Mouse (Mus musculus) fat pad, adult 2 months (tissue): ENCODE measurements around the gene Hspa1l.
"Not testable (repeated sequence)": the region's sequence is repeated elsewhere in the genome, so short reads cannot be mapped to it uniquely, and the experiment has no call there.

Source experiments
- DNase-seq: peaks from one replicate; pipeline ENCODE4 v3.0.0-alpha.2; 2011; ENCODE audit warnings: low read depth, low spot score; ENCODE audit errors: extremely low read depth

Hspa1l gene

DNA sequence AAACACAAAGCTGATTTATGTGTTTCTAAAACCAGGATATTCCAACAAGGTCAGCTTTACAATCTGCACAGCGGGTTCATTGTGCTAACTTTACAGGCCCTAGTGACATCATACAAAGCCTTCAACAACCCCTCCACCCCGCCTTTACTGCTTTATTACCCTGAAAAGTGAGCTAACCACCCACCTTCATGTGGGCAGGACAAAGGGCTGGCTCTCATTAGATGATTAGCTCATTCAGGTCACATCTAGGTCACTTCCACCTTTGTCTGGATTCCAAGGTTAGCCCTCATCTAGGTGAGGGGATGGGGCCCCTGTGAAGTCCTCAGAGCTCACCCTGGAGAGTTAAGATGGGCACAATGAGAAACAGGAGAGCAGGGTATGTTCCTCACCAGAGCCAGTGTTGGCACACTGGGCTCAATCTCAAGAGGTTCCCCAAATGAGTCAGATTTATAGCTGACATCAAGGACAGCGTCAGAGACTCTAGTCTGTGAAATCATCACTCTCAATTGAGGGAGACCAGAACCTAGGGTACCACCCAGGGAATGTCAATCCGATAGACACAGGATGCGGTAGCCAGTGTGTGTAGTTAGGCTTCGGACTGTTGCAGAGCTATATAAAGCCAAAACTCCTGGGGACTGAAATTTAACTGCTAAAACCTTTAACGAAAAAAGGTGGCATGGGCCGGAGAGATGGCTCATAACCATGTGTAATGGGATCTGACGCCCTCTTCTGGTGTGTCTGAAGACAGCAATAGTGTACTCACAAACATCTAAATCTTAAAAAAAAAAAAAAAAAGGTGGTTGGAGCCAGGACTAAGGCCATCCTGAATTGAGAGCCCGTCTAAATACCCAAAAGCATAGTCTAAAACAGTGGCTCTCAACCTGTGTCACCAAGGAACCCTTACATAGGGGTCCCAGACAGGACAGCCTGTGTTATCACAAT is 21.7 kb upstream of the Hspa1l start:
- no peak for DNase-seq

DNA sequence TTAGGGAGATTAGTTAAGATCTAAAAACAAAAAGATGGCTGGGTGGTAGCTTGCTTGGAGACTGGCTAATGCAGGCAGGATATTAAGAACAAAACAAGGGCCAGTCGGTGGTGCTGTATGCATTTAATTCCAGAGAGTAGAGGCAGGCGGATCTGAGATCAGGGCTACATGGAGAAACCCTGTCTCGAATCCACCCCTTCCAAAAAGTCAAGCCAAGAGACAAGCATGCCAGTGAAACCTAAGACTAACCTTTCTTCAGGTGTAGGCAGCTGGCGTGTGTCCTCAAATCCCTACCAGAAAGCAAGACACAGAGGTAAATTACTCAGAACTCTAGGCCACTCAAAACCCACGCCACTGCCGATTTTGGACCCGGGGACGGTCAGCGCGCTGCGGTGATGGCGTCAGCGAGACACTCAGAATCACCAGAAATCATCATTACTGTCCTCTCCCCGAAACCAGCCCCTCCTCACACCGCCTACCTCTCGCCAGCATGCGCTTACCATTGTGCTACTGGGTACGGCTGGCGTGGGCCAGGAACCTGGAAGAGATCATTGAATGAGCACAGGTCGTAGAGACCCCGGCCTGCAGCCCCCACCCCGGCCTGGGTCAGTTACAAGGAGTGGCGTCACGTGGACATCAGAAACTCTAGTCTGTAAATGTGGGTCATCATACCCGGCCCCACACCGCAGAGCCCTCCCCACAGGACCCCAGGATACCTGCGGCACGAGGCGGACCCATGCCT is 20.7 kb upstream of the Hspa1l start:
- DNase-seq = no peak

DNA sequence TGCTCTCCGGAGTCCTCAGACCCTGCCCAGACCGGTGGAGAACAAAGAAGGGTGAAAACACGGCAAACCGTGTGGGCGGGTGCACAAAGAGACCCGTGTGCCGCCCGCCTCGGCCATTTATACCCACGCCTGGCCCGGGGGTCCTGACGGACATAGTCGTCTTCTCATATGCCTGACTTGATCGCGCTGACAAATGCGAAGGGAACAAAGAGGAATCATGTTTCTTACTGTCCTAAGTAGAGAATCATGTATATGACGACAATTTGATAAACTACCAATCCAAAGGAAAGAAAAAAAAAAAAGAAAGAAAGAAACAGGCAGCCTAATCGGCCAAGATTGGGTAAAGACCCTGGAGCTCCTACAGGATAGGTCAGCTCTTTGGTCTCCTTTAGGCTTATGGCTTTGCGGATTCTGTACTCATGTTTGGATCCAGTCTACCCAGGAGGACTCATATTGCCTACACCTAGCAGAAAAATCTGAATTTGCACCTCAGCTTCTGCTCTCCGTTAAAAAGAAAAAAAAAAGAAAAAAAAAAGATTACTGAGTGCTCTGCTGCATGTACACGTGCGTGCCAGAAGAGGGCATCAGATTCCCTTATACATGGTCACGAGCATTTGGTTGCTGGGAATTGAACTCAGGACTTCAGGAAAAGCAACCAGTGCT is 20.0 kb upstream of the Hspa1l start:
- DNase-seq = no peak

DNA sequence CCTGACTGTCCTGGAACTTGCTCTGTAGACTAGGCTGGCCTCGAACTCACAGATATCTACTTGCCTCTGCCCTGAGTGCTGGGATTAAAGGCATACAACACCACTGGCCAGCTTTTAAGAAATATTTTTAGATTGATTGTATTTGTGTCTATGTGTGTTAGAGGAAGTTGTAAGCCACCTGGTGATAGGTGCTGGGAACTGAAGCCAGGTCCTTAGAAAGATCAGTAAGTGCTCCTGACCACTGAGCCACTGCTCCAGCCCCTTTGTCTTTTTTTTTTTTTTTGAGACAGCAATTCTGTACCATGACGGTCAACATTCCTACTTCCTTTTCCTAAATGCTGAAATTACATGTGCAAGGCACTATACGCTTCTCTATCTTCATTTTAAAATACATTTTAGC is 19.2 kb upstream of the Hspa1l start:
- no peak for DNase-seq

DNA sequence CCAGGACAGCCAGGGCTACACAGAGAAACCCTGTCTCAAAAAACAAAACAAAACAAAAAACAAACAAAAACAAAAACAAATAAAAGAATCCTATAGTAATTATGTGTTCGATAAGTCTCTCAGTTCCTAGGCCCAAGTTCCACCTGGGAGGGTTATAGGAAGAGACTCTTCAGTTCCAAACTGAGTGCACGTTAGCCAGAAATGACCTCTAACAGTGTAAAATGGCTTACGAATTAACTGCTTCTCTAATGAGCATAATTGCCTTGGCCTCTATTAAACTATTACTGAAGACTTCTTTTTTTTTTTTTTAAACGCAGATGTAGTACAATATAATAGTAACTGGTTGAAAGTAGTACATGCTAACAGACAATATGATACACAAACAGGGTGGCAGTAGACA is 18.6 kb upstream of the Hspa1l start:
- no peak for DNase-seq

DNA sequence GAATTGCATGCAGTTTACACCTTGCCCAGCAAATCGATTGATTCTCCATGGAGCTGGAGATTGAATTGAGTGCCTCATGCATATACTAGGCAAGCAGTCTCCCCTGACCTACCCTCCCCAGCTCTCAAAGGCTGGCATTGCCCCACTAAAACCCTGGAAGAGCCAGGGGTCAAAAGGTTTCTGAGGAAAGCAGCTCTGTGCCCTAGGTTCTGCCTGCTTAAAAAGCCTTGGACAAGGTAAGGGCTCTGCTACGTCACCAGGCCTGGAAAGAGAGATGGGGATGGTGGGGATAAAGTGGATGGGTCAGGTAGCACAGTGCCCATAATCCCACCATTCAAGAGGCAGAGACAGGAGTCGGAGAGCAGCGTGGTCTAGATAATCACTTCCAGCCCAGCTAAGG is 17.7 kb upstream of the Hspa1l start:
- DNase-seq = no peak

DNA sequence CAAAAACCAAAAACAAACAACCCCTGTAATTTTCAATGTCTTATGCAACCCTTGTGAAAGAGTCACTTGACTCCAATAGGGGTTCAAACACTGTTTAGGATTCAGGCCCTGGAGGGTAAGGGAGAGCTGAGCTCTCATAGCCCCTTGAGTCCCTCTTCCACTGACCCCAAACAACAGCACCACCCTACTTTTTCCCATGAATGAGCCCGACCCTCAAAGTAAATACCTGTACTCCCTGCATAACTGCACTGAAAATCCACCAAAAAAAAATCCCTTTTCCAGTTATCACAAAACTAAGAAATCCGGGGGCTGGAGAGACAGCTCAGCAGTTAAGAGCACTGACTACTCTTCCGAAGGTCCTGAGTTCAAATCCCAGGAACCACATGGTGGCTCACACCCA is 16.6 kb upstream of the Hspa1l start:
- no peak for DNase-seq

DNA sequence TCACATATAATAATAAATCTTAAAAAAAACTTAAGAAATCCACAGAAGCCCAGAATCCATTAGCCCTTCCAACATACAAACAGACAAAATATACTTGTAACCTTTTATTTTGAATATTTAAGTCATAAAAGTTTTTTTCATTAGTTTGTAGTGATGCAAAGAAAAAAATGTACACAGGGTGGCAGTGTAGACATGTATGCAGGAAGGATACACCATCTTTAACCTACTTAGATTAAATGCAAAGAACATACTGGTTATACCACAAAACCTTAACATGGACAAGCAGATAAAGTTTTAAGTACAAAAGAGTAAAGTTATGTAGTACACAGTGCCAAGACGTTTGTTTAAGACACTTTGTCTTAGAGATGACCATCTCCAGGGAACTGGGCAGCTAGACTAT is 16.2 kb upstream of the Hspa1l start:
- DNase-seq = no peak

DNA sequence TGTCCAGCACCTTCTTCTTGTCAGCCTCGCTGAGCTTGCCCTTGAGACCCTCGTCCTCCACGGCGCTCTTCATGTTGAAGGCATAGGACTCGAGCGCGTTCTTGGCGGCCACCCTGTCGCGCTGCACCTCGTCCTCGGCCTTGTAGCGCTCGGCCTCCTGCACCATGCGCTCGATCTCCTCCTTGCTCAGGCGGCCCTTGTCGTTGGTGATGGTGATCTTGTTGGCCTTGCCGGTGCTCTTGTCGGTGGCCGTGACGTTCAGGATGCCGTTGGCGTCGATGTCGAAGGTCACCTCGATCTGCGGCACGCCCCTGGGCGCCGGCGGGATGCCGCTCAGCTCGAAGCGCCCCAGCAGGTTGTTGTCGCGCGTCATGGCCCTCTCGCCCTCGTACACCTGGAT is 15.2 kb upstream of the Hspa1l start:
- not testable (repeated sequence) for DNase-seq

DNA sequence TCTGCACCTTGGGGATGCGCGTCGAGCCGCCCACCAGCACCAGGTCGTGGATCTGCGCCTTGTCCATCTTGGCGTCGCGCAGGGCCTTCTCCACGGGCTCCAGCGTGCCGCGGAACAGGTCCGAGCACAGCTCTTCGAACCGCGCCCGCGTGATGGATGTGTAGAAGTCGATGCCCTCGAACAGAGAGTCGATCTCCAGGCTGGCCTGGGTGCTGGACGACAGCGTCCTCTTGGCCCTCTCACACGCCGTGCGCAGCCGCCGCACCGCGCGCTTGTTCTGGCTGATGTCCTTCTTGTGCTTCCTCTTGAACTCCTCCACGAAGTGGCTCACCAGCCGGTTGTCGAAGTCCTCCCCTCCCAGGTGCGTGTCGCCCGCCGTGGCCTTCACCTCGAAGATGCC is 14.5 kb upstream of the Hspa1l start:
- not testable (repeated sequence) for DNase-seq

DNA sequence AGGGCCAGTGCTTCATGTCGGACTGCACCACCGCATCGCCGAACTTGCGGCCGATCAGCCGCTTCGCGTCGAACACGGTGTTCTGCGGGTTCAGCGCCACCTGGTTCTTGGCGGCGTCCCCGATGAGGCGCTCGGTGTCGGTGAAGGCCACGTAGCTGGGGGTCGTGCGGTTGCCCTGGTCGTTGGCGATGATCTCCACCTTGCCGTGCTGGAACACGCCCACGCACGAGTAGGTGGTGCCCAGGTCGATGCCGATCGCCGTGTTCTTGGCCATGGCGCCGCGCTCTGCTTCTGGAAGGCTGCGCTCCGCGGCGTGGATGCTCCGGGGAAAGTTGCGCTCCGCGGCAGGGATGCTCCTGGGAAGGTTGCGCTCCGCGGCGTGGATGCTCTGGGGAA is 13.8 kb upstream of the Hspa1l start:
- DNase-seq = not testable (repeated sequence)

DNA sequence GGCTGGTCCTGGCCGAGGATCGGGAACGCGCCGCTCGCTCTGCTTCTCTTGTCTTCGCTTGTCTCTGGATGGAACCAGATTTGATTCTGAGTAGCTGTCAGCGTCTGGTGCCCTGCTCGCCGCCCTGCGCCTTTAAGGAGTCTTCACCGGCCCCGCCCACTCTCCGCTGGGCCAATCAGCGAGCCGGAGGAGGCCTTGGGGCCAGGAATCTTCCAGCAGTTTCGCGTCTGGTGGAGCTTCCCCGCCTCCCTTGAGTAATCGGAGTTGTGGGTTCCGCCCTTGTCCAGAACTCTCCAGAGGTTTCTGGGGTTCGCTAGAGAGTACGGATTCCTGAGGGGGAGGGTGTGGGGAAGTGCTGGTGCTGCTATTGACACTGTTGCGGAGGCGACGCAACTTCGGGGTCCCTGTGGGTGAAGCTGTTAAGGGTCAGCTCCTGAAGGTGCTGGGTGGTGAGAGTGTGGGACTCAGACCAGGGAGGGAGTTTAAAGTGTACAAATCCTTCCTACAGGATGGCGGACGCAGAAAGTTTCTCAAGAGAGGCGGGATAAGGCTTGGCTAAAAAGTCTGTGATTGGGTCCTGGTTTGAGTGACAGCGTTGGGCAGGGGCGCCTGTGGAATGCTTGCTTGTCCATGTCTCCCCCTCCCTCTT is 13.2 kb upstream of the Hspa1l start, which contains the start of gene Hspa1b:
Hspa1b (minus strand) TSS at position 109 of the 649 bp plus-strand sequence.
- DNase-seq = not testable (repeated sequence)

DNA sequence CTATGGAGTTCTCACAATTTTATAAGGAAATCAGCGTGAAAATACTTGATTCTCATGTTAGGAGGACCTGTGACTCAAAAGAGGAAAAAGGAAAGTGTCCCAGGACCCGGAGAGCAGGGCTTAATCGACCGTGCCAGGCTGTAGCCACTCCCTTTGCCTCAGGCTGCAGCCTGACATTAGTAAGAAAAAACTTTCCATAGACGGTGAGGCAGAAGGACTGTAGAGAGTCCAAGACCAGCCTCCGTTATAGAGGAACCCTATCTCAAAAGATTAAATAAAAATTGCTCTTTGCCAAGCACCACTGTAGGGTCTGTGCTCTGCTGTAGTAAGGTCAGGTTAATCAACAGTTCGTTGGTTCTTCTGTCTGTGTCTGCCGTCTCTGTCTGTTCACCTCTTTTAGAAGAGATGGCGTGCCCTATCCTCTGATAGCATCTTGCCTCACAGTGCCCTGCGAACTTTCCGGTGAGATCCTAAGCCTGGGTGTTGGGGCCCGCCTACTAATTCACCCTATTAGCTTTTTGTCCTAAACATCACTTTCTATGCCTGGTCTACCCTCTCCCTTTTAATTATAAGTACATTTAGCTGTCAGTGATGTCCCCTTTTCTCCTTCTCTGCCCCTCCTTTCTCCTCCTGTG is 12.5 kb upstream of the Hspa1l start:
- no peak for DNase-seq

DNA sequence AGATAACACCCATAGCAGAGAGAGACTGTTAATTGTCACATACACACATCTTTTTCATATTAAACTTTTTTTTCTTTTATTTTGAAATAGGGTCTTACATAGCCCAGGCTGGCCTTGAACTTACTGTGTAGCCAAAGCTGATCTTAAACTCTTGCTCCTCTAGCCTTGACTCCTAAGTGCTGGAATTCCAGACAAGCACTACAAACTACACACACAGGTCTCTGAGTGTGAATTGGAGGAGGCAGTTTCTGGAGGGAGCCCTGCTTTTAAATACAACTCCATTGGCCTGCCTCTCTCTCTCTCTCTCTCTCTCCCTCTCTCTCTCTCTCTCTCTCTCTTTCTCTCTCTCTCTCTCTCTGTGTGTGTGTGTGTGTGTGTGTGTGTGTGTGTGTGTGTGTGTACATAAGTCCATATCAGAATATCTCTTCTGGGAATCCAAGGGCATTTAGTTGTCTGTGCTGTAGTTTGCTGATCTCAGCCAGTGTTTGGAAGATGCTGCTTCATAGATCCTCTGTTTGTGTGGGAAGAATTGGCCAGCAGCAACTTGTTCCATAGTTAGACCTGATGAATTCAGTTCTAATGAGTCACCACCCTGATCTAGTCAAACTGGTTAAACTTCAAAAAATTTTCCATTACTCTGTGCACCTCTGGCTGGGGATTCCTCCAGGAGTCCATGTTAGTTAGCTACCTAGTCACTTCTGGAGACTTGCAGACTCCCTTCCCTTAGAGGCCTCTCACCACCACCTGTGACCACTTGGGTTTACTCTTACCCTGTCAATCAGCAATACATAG is 11.6 kb upstream of the Hspa1l start:
- peak; percentile 94 for DNase-seq

DNA sequence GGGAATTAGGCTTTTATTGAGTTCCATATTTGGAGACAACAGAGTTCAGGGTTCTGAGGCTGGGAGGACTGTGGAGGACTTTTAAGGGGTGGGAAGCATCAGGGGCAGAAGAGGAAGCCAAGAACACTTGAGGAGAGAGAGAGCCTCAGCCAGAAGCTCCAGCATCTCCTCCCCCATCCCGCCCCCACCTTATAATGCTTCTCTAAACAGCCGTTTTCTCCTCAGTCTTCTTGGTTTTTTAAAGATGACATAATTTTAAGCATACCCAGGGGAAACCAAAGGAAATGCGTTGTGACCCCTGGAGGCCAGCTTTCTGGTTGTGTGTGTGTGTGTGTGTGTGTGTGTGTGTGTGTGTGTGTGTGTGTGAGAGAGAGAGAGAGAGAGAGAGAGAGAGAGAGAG is 10.4 kb upstream of the Hspa1l start:
- no peak for DNase-seq

DNA sequence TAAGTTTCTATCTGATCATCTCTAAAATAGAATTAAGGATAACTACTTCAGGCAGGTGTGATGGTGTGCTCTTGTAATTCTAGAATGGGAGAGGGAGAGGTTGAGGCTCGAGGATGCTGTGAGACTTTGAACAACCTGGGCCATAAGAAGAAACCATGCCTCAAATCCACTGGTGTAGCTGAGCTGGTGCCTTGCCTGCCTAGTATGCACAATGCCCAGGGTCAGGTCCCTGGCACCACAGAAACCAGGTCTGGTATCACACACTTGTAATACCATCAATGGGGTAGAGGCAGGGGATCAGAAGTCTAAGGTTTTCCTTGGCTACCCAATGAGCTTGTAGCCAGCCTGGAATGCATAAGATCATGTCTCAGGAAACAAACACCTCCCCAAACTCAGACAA is 9.7 kb upstream of the Hspa1l start:
- no peak for DNase-seq

DNA sequence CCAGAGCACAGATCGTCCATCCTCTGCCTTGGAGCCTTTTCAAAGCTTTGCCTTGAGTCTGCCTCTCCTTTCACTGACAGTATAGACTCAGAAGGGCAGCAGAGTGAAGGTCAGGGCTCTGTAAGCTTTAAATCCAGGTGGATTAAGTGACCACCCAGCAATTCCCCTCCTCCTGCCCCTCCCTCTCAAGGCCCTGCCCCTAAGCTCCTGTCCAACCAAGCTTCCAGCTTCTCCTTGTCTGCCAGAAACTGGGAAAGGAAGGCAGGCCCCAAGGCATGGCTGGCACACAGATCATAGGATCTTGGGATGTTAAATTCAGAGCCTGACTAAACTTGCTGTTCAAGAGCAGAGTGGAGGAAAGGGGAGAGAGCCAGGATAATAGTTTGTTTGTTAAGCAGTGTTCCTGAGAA is 7.9 kb upstream of the Hspa1l start:
- peak; percentile 94 for DNase-seq

DNA sequence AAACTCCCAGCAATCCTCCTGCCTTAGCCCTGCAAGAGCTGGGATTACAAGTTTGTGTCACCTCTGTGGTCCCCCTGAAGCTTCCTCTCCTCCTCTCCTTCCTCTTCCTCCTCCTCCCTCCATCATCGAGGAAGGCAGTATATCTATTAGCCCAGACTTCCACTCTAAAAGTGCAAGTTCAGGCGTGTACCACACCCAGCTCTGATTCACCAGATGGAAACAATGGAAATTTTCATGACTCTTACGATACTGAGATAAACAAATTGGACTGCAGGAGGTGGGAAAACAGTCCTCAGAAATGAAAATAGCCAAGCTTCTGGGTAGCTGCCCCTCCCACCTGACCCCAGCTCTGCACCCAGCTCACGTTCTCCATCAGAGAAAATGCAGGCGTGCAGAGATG is 6.9 kb upstream of the Hspa1l start:
- no peak for DNase-seq

DNA sequence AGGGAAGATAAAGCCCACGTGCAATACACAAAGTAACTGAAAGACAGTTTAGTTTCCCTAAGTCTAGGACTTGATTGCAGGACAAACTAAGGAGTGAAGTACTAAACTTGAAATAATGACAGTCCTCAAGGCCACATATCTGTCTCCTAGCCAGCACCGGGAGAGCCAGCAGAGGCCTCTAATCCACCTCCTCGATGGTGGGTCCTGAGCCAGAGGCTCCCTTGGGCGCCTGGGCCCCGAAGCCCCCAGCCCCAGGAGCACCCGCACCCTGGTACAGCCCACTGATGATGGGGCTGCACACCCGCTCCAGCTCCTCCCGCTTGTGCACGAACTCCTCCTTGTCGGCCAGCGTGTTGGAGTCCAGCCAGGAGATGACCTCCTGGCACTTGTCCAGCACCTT is 2.7 kb upstream of the Hspa1l start, which contains the start of gene Gm20481:
Gm20481 (plus strand) TSS at position 91 of the 400 bp plus-strand sequence.
- not testable (repeated sequence) for DNase-seq

DNA sequence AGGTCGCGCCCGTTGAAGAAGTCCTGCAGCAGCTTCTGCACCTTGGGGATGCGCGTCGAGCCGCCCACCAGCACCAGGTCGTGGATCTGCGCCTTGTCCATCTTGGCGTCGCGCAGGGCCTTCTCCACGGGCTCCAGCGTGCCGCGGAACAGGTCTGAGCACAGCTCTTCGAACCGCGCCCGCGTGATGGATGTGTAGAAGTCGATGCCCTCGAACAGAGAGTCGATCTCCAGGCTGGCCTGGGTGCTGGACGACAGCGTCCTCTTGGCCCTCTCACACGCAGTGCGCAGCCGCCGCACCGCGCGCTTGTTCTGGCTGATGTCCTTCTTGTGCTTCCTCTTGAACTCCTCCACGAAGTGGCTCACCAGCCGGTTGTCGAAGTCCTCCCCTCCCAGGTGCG is 1.7 kb upstream of the Hspa1l start:
- DNase-seq = not testable (repeated sequence)
